Mouse (Mus musculus) neutrophil, adult 5-6 weeks (primary cell): ENCODE data around the gene Hoxb4. TPM values are rescaled to one million over a fixed set of nuclear protein-coding genes. Genes with fewer than 3 reads are reported as not detected.

Experiments used
- ATAC-seq: fragments of 151-379, 151-347 bp; 2 replicates; pipeline ENCODE4 v1.8.0; 2017; ENCODE audit warnings: mild to moderate bottlenecking, moderate TSS enrichment; ENCODE audit not compliant: insufficient number of reproducible peaks, poor library complexity, low FRiP score, severe bottlenecking; ENCODE audit errors: extremely low read depth
- total RNA-seq: library from RNA; stranded (forward); fragments of 200-1000 nt; gene quantifications from 2 replicates; pipeline ENCODE4 v1.2.3, GENCODE M21; 2017

Gene Hoxb4
- total RNA-seq, 1 experiment from 2014 or later, result 4.2 TPM

GRCm38 (mm10) chr11:96296997-96297396 lies 21.1 kb upstream of the Hoxb4 start:
- ATAC-seq, result no peak

GRCm38 (mm10) chr11:96297428-96297827 lies 20.6 kb upstream of the Hoxb4 start:
- no peak for ATAC-seq

- ATAC-seq, result no peak
Measured at GRCm38 (mm10) chr11:96297968-96298635, 20.0 kb upstream of the Hoxb4 start.

DNA sequence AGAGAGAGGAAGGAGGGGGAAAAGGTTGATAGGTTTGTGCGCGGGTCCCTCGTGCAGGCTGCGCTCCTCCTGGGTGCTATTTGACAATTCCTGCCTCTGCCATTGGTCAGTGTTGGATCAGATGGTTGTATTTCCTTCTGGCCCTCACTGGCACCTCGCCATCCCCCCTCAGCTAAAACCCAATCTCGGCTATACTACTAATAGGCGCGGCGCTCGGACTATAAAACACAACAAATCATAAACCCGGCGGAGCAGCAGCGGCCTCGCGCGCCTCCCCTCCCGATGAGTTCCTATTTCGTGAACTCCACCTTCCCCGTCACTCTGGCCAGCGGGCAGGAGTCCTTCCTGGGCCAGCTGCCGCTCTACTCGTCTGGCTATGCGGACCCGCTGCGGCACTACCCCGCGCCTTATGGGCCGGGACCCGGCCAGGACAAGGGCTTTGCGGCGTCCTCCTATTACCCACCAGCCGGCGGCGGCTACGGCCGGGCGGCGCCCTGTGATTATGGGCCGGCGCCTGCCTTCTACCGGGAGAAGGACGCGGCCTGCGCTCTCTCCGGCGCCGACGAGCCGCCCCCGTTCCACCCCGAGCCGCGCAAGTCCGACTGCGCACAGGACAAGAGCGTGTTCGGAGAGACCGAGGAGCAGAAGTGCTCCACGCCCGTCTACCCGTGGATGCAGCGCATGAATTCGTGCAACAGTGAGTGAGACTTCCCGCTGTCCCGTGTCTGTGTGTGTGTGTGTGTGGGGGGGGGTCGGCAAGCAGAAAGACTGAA lies 19.0 kb upstream of the Hoxb4 start:
- ATAC-seq, result no peak

DNA sequence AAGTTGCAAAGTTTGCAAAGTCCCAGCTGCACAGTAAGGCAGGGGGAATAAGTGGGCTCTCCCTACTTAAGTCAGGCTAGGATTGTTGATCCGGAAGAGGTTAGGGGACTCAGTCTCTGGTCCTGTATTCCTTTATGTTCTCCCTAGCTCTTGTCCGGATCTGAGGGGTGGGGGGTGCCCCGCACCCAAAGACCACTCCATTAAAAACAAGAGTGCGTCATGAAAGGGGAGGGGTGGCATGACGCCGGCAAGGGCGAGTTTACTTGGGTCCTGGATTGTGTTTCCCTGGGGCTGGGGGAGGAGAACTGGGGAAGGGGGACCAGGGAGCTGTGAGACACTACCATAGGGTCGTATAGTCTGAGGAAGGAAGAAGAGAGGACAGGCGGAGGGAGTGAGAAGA lies 18.3 kb upstream of the Hoxb4 start:
- ATAC-seq, result no peak

GRCm38 (mm10) chr11:96300354-96301063 lies 17.6 kb upstream of the Hoxb4 start:
- ATAC-seq, result no peak

- no peak for ATAC-seq
Measured at GRCm38 (mm10) chr11:96301064-96301431, 17.0 kb upstream of the Hoxb4 start.

- ATAC-seq, result no peak
Measured at GRCm38 (mm10) chr11:96301837-96302236, 16.2 kb upstream of the Hoxb4 start.

DNA sequence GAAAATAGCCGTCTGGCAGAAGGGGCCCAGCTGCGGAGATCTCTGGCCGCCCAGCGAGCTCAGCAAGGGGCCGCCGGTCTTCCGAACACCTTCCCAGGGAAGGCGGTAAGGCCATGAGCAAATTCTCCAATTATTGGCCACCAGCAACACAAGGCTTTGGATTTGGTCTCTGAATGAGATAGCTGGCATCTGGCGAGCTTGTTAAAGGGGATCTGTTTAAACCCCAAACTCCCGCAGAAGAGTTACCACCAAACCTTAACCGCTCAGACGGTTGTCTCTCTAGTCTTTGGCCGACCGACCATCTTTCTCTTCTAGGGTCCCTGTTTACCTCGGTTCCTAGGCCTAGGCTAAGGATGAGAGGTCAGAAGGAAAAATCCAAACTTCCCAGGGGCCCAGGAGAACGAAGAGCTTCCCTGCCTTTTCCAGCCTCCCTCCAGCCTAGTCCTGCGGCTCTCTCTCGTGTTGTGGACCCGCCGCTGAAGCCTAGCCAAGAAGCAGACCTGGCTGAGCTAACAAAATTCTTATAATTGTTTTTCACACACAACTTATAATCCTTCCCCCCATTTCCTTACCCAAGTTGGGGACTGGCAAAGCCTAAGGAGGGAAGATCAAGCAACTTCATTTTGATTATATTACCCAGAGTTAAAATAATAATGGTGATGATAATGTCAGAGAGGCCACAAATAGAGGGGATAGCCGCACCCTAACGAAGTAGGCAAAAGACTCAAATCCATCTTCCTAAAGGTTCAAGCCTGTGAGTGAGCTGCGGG lies 15.5 kb upstream of the Hoxb4 start:
- no peak for ATAC-seq

DNA sequence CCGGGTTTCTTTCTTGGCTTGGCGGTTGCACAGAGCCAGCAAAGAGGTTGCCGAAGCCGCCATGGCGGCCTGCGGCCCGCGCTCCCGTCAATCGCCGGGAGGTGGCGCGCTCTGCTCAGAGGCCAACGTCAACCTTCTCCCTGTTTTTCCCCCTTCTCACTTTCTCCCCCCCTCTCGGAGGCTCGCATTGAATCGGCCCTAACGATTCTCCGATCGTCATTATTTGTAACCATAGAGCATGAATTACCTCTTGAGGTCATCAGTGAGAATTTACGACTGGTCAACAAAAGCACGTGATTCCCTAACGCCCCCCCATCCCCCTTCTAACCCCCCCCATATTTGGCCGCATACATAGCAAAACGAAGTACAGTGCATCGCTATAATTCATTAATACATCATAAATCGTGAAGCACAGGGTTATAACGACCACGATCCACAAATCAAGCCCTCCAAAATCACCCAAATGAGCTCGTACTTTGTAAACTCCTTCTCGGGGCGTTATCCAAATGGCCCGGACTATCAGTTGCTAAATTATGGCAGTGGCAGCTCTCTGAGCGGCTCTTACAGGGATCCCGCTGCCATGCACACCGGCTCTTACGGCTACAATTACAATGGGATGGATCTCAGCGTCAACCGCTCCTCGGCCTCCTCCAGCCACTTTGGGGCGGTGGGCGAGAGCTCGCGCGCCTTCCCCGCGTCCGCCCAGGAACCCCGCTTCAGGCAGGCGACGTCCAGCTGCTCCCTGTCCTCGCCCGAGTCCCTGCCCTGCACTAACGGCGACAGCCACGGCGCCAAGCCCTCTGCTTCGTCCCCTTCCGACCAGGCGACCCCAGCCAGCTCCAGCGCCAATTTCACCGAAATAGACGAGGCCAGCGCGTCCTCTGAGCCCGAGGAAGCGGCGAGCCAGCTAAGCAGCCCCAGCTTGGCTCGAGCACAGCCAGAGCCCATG lies 14.6 kb upstream of the Hoxb4 start, which contains the start of gene Hoxb5:
TSS of gene Hoxb5 (plus strand) at position 186 of the 949 bp plus-strand sequence.
- 0 out of 2 replicates have a peak, but pooled peaks have one; percentile 30 for ATAC-seq

GRCm38 (mm10) chr11:96304381-96305195 lies 13.5 kb upstream of the Hoxb4 start:
- ATAC-seq, result no peak

DNA sequence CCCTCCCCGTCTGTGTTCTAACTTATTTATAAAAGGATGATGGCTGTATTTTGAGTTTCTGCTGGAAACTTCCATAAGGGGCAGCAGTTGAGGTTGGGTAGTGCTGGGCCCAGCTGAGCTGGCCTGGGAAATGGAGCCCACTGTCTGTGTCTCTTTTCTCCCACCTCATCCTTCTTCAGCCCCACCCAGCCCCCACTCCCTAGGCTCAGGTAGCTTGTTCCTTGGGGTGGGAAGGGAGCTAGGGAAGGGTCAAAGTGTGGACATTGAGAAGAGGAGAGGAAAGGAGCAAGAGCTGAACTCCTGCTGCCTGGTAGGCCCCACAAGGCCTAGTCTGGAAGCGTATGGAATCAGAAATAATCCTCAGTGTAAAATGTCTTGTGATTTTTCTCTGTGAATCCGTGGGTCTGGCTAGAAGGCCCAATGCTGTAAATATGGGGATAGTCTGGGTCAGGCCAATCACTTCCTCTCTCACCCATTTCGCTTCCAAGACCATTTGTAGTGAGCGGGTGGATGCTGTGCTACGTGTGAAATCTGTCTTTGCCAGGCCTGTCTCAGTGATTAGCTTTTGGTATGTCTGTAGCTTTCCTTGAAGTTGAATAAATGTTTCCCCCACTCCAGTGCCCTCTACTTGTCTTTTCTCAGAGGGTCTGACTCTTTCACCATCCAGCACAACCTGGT lies 12.4 kb upstream of the Hoxb4 start:
- ATAC-seq, result no peak

DNA sequence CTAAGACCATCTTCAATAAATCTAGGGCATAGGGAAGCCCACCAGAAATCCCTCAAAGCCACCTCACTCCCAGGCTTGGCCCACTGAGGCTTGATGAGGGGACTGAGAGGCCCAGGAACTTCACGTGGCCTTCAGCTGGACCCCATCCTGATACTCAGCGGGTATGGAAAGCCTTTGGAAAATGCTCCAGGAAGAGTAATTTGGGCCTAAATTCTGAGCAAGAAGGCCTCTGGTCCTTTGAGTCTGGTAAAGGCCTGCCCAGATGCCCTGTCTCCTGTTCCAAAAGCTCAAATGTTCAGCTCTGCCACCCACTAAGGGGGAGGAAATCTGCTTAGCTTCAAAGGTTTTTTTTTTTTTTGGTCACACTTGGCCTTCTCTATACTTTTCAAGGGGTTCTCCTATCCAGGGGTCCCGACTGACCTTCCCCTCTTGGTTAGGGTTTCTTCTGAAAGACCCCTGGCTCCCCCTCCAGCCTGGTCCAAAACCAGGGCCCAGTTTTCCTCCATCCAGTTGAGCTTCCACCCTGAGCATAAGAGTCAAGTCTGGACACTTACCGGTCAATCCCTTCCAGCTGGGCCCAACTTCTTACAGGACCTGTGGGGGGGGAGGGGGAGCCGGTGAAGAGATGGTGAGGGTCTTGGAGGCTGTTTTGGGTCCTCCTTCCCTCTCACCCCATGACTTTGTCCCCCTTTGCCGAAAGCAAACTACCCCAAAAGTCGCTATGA lies 11.7 kb upstream of the Hoxb4 start:
- ATAC-seq, result no peak

- no peak for ATAC-seq
Measured at GRCm38 (mm10) chr11:96306908-96307269, 11.2 kb upstream of the Hoxb4 start.

DNA sequence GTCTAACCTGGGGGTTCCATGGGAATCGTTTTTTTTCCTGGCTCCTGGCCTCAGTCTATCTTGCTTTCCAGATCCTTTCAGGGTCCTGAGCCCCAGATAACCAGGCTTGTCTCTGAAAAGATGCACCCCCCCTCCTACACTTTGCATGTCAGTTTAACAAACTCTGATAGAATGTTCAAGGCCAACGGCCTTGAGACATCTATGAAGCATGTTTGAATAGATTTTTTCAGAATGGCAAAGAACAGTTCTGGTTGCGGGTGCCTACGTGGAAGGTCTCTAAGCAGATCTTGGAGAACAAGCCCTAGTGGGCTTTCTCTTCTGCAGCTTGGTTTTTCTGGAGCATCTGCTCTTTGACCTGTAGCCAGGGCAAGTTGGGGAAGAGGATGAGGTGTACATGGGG lies 9.3 kb upstream of the Hoxb4 start:
- ATAC-seq, result no peak

DNA sequence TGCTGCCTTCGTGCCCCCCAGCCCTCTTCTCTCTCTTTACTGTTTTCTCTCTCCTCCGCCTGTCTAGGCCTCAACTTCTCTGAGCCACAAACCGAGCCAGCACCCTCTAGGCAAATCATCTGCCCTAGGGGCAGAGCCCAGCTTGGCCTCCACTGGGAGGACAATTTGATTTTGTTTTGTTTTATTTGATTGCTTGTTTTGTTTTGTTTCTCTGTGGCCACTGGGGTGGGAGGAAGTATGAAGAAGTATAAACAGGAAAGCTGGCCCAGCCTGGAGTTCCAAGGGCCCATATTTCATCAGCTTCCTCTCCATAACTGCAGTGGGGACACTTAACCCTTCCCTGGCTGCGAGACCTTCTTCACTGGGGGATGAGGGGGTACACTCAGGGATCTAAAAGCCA lies 8.8 kb upstream of the Hoxb4 start:
- ATAC-seq, result no peak
